Mouse (Mus musculus): ENCODE data around the gene Hsd17b10.

Gene Hsd17b10

DNA sequence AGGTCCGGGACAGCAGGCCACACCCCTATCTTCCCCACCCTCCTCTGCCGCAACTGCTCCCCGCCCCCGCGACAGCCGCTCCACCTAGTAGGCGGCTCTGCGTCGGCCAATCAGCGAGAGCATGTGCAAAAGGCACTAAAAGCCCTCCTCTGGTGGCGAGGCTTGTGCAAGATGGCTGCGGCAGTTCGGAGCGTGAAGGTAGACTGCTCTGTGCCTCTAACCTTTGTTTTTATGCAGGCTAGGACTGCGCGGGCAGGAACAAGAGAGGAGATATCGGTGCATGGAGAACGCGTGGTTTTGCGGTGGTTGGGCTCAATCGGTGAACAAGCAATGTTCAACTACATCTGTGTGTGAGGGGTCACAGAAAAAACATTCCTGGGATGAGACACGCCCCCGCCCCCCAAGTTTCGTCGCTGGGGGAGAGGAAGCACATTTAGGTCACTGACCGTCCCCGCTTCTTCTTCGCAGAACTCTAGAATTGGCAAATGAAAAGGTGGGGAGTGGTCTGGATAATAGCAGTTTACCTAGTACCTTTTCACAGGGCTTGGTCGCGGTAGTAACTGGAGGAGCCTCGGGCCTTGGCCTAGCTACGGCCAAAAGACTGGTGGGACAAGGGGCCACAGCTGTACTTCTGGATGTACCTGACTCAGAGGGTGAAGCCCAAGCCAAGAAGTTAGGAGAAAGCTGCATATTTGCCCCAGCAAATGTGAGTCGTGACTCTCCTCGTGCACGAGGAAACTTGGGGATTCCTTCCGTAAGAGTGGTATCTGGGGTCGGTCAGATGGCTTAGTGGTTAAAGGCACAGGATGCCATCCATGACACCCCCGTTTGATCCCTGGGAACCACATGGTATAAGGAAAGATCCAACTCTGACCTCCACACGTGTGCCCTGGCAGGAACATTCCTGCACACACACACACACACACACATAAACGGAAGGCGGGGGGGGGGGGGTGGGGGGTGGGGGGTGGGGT, at the start of gene Hsd17b10:
Gene Hsd17b10 (plus strand): TSS at position 109 of the 974 bp plus-strand sequence.
- DNase-seq, result peak; percentile 69 to 83

GRCm38 (mm10) chrX:151999006-151999710, 2.5 kb upstream of the Hsd17b10 start:
- no peak for DNase-seq

- DNase-seq, result no peak
Observed at GRCm38 (mm10) chrX:152001182-152001684, 412 bp upstream of the Hsd17b10 start.

DNA sequence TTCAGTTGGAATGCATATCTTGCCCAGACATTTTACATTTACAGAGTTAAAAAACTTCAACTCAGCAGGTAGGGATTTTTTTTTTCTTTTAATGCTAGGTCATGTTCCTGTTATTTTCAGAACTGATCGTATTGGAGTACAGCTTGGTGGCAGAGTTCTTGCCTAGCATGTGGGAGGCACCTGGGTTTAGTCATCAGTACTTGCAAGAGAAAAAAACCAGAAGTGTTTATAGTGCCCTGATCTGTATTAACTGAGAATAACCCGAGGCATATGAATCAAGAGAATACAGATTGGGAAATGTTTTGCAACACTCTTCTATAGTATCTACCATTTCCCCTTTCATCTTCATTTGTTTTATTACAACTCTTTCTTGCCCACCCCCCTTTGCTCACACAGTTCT, 1.2 kb downstream of the Hsd17b10 start:
- no peak for DNase-seq

GRCm38 (mm10) chrX:152007863-152008262, 6.2 kb downstream of the Hsd17b10 start:
- DNase-seq, result no peak

GRCm38 (mm10) chrX:152015752-152016150, 14.1 kb downstream of the Hsd17b10 start:
- no peak for DNase-seq

- DNase-seq, result peak; percentile 83 to 89
Observed at GRCm38 (mm10) chrX:152016151-152017145, 14.8 kb downstream of the Hsd17b10 start, which contains the start of the genes Ribc1 and Smc1a. Gene Ribc1 (minus strand): TSS chrX:152016295. Gene Smc1a (plus strand): TSS chrX:152016428.

- no peak for DNase-seq
Observed at GRCm38 (mm10) chrX:152017186-152017585, 15.5 kb downstream of the Hsd17b10 start.

GRCm38 (mm10) chrX:152019294-152019693, 17.6 kb downstream of the Hsd17b10 start:
- DNase-seq, result no peak

DNA sequence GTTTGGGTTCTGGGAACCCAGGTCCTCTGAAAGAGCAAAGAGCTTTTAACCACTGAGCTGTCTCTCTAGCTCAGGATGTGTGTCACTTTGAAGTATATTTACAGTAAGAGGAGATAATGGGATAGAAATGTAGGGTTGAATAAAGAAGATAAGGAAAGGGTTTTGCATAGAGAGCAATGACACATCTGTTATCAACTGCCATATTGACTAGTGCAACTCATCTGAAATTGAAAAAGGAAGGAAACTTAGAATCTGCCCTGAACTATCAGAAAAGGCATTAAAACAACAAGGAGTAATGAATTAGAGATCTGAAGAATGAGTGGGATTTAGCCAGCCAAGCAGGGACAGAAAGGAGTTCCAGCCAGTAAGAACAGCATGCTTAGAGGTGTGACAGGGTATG, 38.2 kb downstream of the Hsd17b10 start:
- DNase-seq, result no peak

GRCm38 (mm10) chrX:152047230-152047629, 45.6 kb downstream of the Hsd17b10 start:
- no peak for DNase-seq

DNA sequence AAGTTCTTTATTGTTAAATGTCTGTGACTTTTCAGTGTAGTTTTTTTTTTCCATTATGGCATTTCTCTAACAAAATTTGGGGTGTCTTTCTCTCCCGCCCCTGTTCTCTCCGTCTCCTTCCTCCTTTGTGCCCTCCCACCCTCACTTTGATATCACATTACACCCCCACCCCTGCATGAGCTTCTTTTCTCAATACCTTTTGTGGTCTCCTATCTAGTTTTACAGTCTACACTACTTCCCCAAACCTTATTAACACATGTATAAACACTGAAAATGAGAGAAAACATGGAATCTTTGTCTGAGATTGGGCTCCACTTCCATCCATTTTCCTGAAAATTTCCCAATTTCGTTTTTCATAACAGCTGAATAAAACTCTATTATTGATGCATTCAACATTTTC, 50.9 kb downstream of the Hsd17b10 start:
- no peak for DNase-seq
